ENCODE assay signal across 8 mouse cellular contexts in genomic region chr11:36526381-36526780, GRCm38 (mm10).
DNase-seq lines count a peak whose midpoint lies in the region; ATAC-seq and TF ChIP-seq lines count a peak whose summit lies in the region.

No protein-coding gene starts in this region.

- no peak overlapping the region for H3K4me3 ChIP-seq in intestine, embryonic 14.5 days (ENCODE audit: low read depth, low read length)
- H3K4me3 ChIP-seq in intestine, embryonic 15.5 days (replicated peaks), result no peak overlapping the region
- no peak overlapping the region for H3K4me3 ChIP-seq in forebrain, embryonic 14.5 days (ENCODE audit: low read depth, low read length)
- no peak overlapping the region for H3K4me3 ChIP-seq in left cerebral cortex, adult 2 months
- no peak overlapping the region for H3K4me3 ChIP-seq in midbrain, embryonic 13.5 days (replicated peaks)

- intact Hi-C loops in left cerebral cortex, adult 2 months (cut with DNase I), result loop anchor here (1.0 to 5.0 kb wide), 3 partner anchors 279 to 479 kb away; no protein-coding TSS in a partner anchor

- 19% methylated on average over 8 of the region's 8 CpGs for WGBS in intestine, embryonic 14.5 days
- 22% methylated on average over 8 of the region's 8 CpGs for WGBS in intestine, embryonic 15.5 days
- 12% methylated on average over 8 of the region's 8 CpGs for WGBS in forebrain, embryonic 14.5 days
- WGBS in midbrain, embryonic 13.5 days, result 14% methylated on average over 8 of the region's 8 CpGs

- H3K9ac ChIP-seq in intestine, embryonic 14.5 days (ENCODE audit: low read length), result no peak overlapping the region
- no peak overlapping the region for H3K9ac ChIP-seq in intestine, embryonic 15.5 days
- no peak overlapping the region for H3K9ac ChIP-seq in forebrain, embryonic 14.5 days (ENCODE audit: low read length)
- H3K9ac ChIP-seq in midbrain, embryonic 13.5 days (replicated peaks), result no peak overlapping the region

- no peak overlapping the region for H3K27ac ChIP-seq in intestine, embryonic 14.5 days (ENCODE audit: low read depth)
- H3K27ac ChIP-seq in intestine, embryonic 15.5 days, result no peak overlapping the region
- no peak overlapping the region for H3K27ac ChIP-seq in forebrain, embryonic 14.5 days (ENCODE audit: low read depth, low read length)
- no peak overlapping the region for H3K27ac ChIP-seq in left cerebral cortex, adult 2 months
- H3K27ac ChIP-seq in midbrain, embryonic 13.5 days, result no peak overlapping the region

- H3K9me3 ChIP-seq in intestine, embryonic 14.5 days (ENCODE audit: control insufficient read depth, low read length), result no peaks in the 10 kb centered on the region
- H3K9me3 ChIP-seq in intestine, embryonic 15.5 days, result no peaks in the 10 kb centered on the region
- H3K9me3 ChIP-seq in forebrain, embryonic 14.5 days (replicated peaks; ENCODE audit: control insufficient read depth, low read length), result no peaks in the 10 kb centered on the region
- no peaks in the 10 kb centered on the region for H3K9me3 ChIP-seq in midbrain, embryonic 13.5 days

- peaks cover 6% of the 10 kb centered on the region; the same call in 1 of the 2 replicates for H3K4me1 ChIP-seq in intestine, embryonic 14.5 days (replicated peaks; ENCODE audit: control insufficient read depth, insufficient read depth, low read length)
- H3K4me1 ChIP-seq in intestine, embryonic 15.5 days (replicated peaks), result 0 out of 2 replicates have a peak, but pooled peaks cover 2% of the 10 kb centered on the region
- no peaks in the 10 kb centered on the region; the same call in 1 of the 2 replicates for H3K4me1 ChIP-seq in forebrain, embryonic 14.5 days (ENCODE audit: control insufficient read depth, insufficient read depth, low read length)
- H3K4me1 ChIP-seq in midbrain, embryonic 13.5 days (replicated peaks), result peaks cover 13% of the 10 kb centered on the region

- H3K4me2 ChIP-seq in intestine, embryonic 14.5 days (ENCODE audit: low read length), result no peak overlapping the region
- H3K4me2 ChIP-seq in intestine, embryonic 15.5 days (replicated peaks), result no peak overlapping the region
- H3K4me2 ChIP-seq in forebrain, embryonic 14.5 days (ENCODE audit: low read length), result no peak overlapping the region
- no peak overlapping the region for H3K4me2 ChIP-seq in midbrain, embryonic 13.5 days (replicated peaks)

- 0 out of 2 replicates have a peak, but pooled peaks have one; percentile 58 for ATAC-seq in intestine, embryonic 14.5 days (replicated peaks; ENCODE audit: low FRiP score, low TSS enrichment, low read depth)
- ATAC-seq in intestine, embryonic 15.5 days, result no peak
- ATAC-seq in forebrain, embryonic 14.5 days, result peak; percentile 77; the same call in 1 of the 2 replicates
- ATAC-seq in midbrain, embryonic 13.5 days, result 0 out of 2 replicates have a peak, but pooled peaks have one; percentile 27

- H3K27me3 ChIP-seq in intestine, embryonic 14.5 days (replicated peaks; ENCODE audit: control insufficient read depth, insufficient read depth, low read length), result no peaks in the 10 kb centered on the region
- no peaks in the 10 kb centered on the region for H3K27me3 ChIP-seq in intestine, embryonic 15.5 days (replicated peaks)
- H3K27me3 ChIP-seq in forebrain, embryonic 14.5 days (replicated peaks; ENCODE audit: control insufficient read depth, insufficient read depth, low read length), result no peaks in the 10 kb centered on the region
- no peaks in the 10 kb centered on the region for H3K27me3 ChIP-seq in midbrain, embryonic 13.5 days

- DNase-seq in intestine, embryonic 14.5 days (ENCODE audit: low spot score), result peak; percentile 92
- peak; percentile 40 for DNase-seq in c-Kit-positive CD71-positive TER-119-positive erythroid progenitor cells, embryonic 14.5 days (ENCODE audit: low spot score)
- DNase-seq in forebrain, embryonic 14.5 days (ENCODE audit: low spot score), result peak; percentile 82
- peak; percentile 88 for DNase-seq in heart, postnatal 4 days
- DNase-seq in left cerebral cortex, adult 2 months (ENCODE audit: extremely low spot score in 1 of 2, low spot score in 2 of 2), result peak; percentile 80 to 87
- DNase-seq in testis, postnatal 10 days (ENCODE audit: low spot score), result peak; percentile 88

- H3K36me3 ChIP-seq in intestine, embryonic 14.5 days (ENCODE audit: control insufficient read depth, insufficient read depth, low read length), result no peaks in the 10 kb centered on the region
- no peaks in the 10 kb centered on the region for H3K36me3 ChIP-seq in intestine, embryonic 15.5 days
- no peaks in the 10 kb centered on the region for H3K36me3 ChIP-seq in forebrain, embryonic 14.5 days (ENCODE audit: control insufficient read depth, insufficient read depth, low read length)
- no peaks in the 10 kb centered on the region for H3K36me3 ChIP-seq in midbrain, embryonic 13.5 days

- TF ChIP-seq CTCF in left cerebral cortex, adult 2 months (IDR thresholded peaks at IDR 0.05), result peak; percentile 96

Comparison
In these comparisons a context has a peak if more than half of its experiments do, and no peak if none do; other contexts are left out.
1. DNase-seq: peak in every context shown above with its lines; median percentile 92 in intestine, embryonic 14.5 days; 88 in heart, postnatal 4 days; 88 in testis, postnatal 10 days; 84 in left cerebral cortex, adult 2 months; 82 in forebrain, embryonic 14.5 days; 40 in c-Kit-positive CD71-positive TER-119-positive erythroid progenitor cells, embryonic 14.5 days.